Mouse (Mus musculus): ENCODE measurements around the gene Cpne4. TPM values are rescaled to one million over a fixed set of nuclear protein-coding genes. Genes with fewer than 3 reads are reported as not detected.

Cpne4 gene
- polyA plus RNA-seq, 1 experiment from 2014 or later: 0.35 TPM

- H3K9ac ChIP-seq (ENCODE audit: low read length): no peak overlapping the region
- ATAC-seq (ENCODE audit: insufficient read depth, low FRiP score): no peak
- no peaks in the 10 kb centered on the region for H3K4me1 ChIP-seq (ENCODE audit: control insufficient read depth, insufficient read depth, low read length)
- no peak overlapping the region for H3K4me2 ChIP-seq (ENCODE audit: low read depth, low read length)
- no peaks in the 10 kb centered on the region for H3K27me3 ChIP-seq (ENCODE audit: control insufficient read depth, insufficient read depth, low read length)
- H3K36me3 ChIP-seq (ENCODE audit: control insufficient read depth, insufficient read depth, low read length): no peaks in the 10 kb centered on the region
- WGBS: 73% methylated on average over 2 of the region's 2 CpGs
- H3K27ac ChIP-seq (ENCODE audit: low read length): no peak overlapping the region
- H3K4me3 ChIP-seq (replicated peaks; ENCODE audit: low read length): no peak overlapping the region
- no peaks in the 10 kb centered on the region for H3K9me3 ChIP-seq (replicated peaks; ENCODE audit: control insufficient read depth, low read length)
Measured at GRCm38 (mm10) chr9:104922051-104922450, 375.0 kb downstream of the Cpne4 start.

GRCm38 (mm10) chr9:104928806-104929205, 381.7 kb downstream of the Cpne4 start:
- no peaks in the 10 kb centered on the region for H3K36me3 ChIP-seq (ENCODE audit: control insufficient read depth, insufficient read depth, low read length)
- H3K4me1 ChIP-seq (ENCODE audit: control insufficient read depth, insufficient read depth, low read length): no peaks in the 10 kb centered on the region
- H3K9me3 ChIP-seq (replicated peaks; ENCODE audit: control insufficient read depth, low read length): no peaks in the 10 kb centered on the region
- WGBS: 72% methylated on average over 9 of the region's 9 CpGs
- no peak overlapping the region for H3K27ac ChIP-seq (ENCODE audit: low read length)
- H3K4me2 ChIP-seq (ENCODE audit: low read depth, low read length): no peak overlapping the region
- H3K9ac ChIP-seq (ENCODE audit: low read length): no peak overlapping the region
- ATAC-seq (ENCODE audit: insufficient read depth, low FRiP score): no peak
- no peak overlapping the region for H3K4me3 ChIP-seq (replicated peaks; ENCODE audit: low read length)
- H3K27me3 ChIP-seq (ENCODE audit: control insufficient read depth, insufficient read depth, low read length): no peaks in the 10 kb centered on the region

- Histone ChIP-seq H3K9ac (ENCODE audit: low read length) (no peak overlapping the region), H3K4me1 (ENCODE audit: control insufficient read depth, insufficient read depth, low read length) (no peaks in the 10 kb centered on the region), H3K36me3 (ENCODE audit: control insufficient read depth, insufficient read depth, low read length) (no peaks in the 10 kb centered on the region), H3K4me2 (ENCODE audit: low read depth, low read length) (no peak overlapping the region), H3K9me3 (replicated peaks; ENCODE audit: control insufficient read depth, low read length) (no peaks in the 10 kb centered on the region), H3K27me3 (ENCODE audit: control insufficient read depth, insufficient read depth, low read length) (no peaks in the 10 kb centered on the region), H3K27ac (ENCODE audit: low read length) (no peak overlapping the region), H3K4me3 (replicated peaks; ENCODE audit: low read length) (no peak overlapping the region)
- no peak for ATAC-seq (ENCODE audit: insufficient read depth, low FRiP score)
- 74% methylated on average over 4 of the region's 4 CpGs for WGBS
Measured at GRCm38 (mm10) chr9:104940389-104940788, 393.3 kb downstream of the Cpne4 start.

GRCm38 (mm10) chr9:104950551-104950950, 403.5 kb downstream of the Cpne4 start:
- H3K4me3 ChIP-seq (replicated peaks; ENCODE audit: low read length): no peak overlapping the region
- H3K27ac ChIP-seq (ENCODE audit: low read length): no peak overlapping the region
- ATAC-seq (ENCODE audit: insufficient read depth, low FRiP score): no peak
- no peak overlapping the region for H3K4me2 ChIP-seq (ENCODE audit: low read depth, low read length)
- H3K27me3 ChIP-seq (ENCODE audit: control insufficient read depth, insufficient read depth, low read length): no peaks in the 10 kb centered on the region
- no peaks in the 10 kb centered on the region for H3K4me1 ChIP-seq (ENCODE audit: control insufficient read depth, insufficient read depth, low read length)
- no peaks in the 10 kb centered on the region for H3K36me3 ChIP-seq (ENCODE audit: control insufficient read depth, insufficient read depth, low read length)
- H3K9ac ChIP-seq (ENCODE audit: low read length): no peak overlapping the region
- 56% methylated on average over 4 of the region's 4 CpGs for WGBS
- no peaks in the 10 kb centered on the region for H3K9me3 ChIP-seq (replicated peaks; ENCODE audit: control insufficient read depth, low read length)

- H3K4me3 ChIP-seq (replicated peaks; ENCODE audit: low read length): no peak overlapping the region
- H3K9me3 ChIP-seq (replicated peaks; ENCODE audit: control insufficient read depth, low read length): no peaks in the 10 kb centered on the region
- no peaks in the 10 kb centered on the region for H3K4me1 ChIP-seq (ENCODE audit: control insufficient read depth, insufficient read depth, low read length)
- H3K36me3 ChIP-seq (ENCODE audit: control insufficient read depth, insufficient read depth, low read length): no peaks in the 10 kb centered on the region
- no peaks in the 10 kb centered on the region for H3K27me3 ChIP-seq (ENCODE audit: control insufficient read depth, insufficient read depth, low read length)
- H3K4me2 ChIP-seq (ENCODE audit: low read depth, low read length): no peak overlapping the region
- H3K27ac ChIP-seq (ENCODE audit: low read length): no peak overlapping the region
- no peak overlapping the region for H3K9ac ChIP-seq (ENCODE audit: low read length)
- ATAC-seq (ENCODE audit: insufficient read depth, low FRiP score): no peak
- WGBS: 61% methylated on average over 3 of the region's 3 CpGs
Measured at GRCm38 (mm10) chr9:104952176-104952575, 405.1 kb downstream of the Cpne4 start.

GRCm38 (mm10) chr9:104972828-104973227, 425.7 kb downstream of the Cpne4 start:
- Histone ChIP-seq H3K4me3 (replicated peaks; ENCODE audit: low read length) (no peak overlapping the region), H3K27me3 (ENCODE audit: control insufficient read depth, insufficient read depth, low read length) (no peaks in the 10 kb centered on the region), H3K36me3 (ENCODE audit: control insufficient read depth, insufficient read depth, low read length) (no peaks in the 10 kb centered on the region), H3K9me3 (replicated peaks; ENCODE audit: control insufficient read depth, low read length) (no peaks in the 10 kb centered on the region), H3K4me1 (ENCODE audit: control insufficient read depth, insufficient read depth, low read length) (no peaks in the 10 kb centered on the region), H3K27ac (ENCODE audit: low read length) (no peak overlapping the region), H3K4me2 (ENCODE audit: low read depth, low read length) (no peak overlapping the region), H3K9ac (ENCODE audit: low read length) (no peak overlapping the region)
- WGBS: 62% methylated on average over 7 of the region's 7 CpGs
- ATAC-seq (ENCODE audit: insufficient read depth, low FRiP score): no peak

- Histone ChIP-seq H3K4me2 (ENCODE audit: low read depth, low read length) (no peak overlapping the region), H3K9ac (ENCODE audit: low read length) (no peak overlapping the region), H3K4me1 (ENCODE audit: control insufficient read depth, insufficient read depth, low read length) (no peaks in the 10 kb centered on the region), H3K4me3 (replicated peaks; ENCODE audit: low read length) (no peak overlapping the region), H3K27ac (ENCODE audit: low read length) (no peak overlapping the region), H3K27me3 (ENCODE audit: control insufficient read depth, insufficient read depth, low read length) (no peaks in the 10 kb centered on the region), H3K36me3 (ENCODE audit: control insufficient read depth, insufficient read depth, low read length) (no peaks in the 10 kb centered on the region), H3K9me3 (replicated peaks; ENCODE audit: control insufficient read depth, low read length) (no peaks in the 10 kb centered on the region)
- no peak for ATAC-seq (ENCODE audit: insufficient read depth, low FRiP score)
- 77% methylated on average over 2 of the region's 2 CpGs for WGBS
Measured at GRCm38 (mm10) chr9:104981934-104982548, 435.0 kb downstream of the Cpne4 start.

GRCm38 (mm10) chr9:104998225-104998624, 451.1 kb downstream of the Cpne4 start:
- Histone ChIP-seq H3K9ac (ENCODE audit: low read length) (no peak overlapping the region), H3K27ac (ENCODE audit: low read length) (no peak overlapping the region), H3K27me3 (ENCODE audit: control insufficient read depth, insufficient read depth, low read length) (no peaks in the 10 kb centered on the region), H3K4me2 (ENCODE audit: low read depth, low read length) (no peak overlapping the region), H3K36me3 (ENCODE audit: control insufficient read depth, insufficient read depth, low read length) (no peaks in the 10 kb centered on the region), H3K4me1 (ENCODE audit: control insufficient read depth, insufficient read depth, low read length) (no peaks in the 10 kb centered on the region), H3K4me3 (replicated peaks; ENCODE audit: low read length) (no peak overlapping the region), H3K9me3 (replicated peaks; ENCODE audit: control insufficient read depth, low read length) (no peaks in the 10 kb centered on the region)
- no peak for ATAC-seq (ENCODE audit: insufficient read depth, low FRiP score)
- WGBS: 51% methylated on average over 1 of the region's 1 CpGs

GRCm38 (mm10) chr9:105010721-105011120, 463.6 kb downstream of the Cpne4 start:
- Histone ChIP-seq H3K9ac (ENCODE audit: low read length) (no peak overlapping the region), H3K9me3 (replicated peaks; ENCODE audit: control insufficient read depth, low read length) (no peaks in the 10 kb centered on the region), H3K27me3 (ENCODE audit: control insufficient read depth, insufficient read depth, low read length) (no peaks in the 10 kb centered on the region), H3K4me2 (ENCODE audit: low read depth, low read length) (no peak overlapping the region), H3K27ac (ENCODE audit: low read length) (no peak overlapping the region), H3K4me3 (replicated peaks; ENCODE audit: low read length) (no peak overlapping the region), H3K36me3 (ENCODE audit: control insufficient read depth, insufficient read depth, low read length) (no peaks in the 10 kb centered on the region), H3K4me1 (ENCODE audit: control insufficient read depth, insufficient read depth, low read length) (no peaks in the 10 kb centered on the region)
- WGBS: 48% methylated on average over 2 of the region's 2 CpGs
- ATAC-seq (ENCODE audit: insufficient read depth, low FRiP score): no peak
